Mouse (Mus musculus): ENCODE measurements around the gene Serinc1.

Gene Serinc1

GRCm38 (mm10) chr10:57485908-57486541 lies 46.3 kb downstream of the Serinc1 start, which contains the start of gene Hsf2:
Gene Hsf2 (plus strand): TSS chr10:57486385.
- peak; percentile 96 for DNase-seq (ENCODE audit: low spot score in 2 of 2)

GRCm38 (mm10) chr10:57484741-57485140 lies 47.6 kb downstream of the Serinc1 start:
- DNase-seq (ENCODE audit: low spot score in 2 of 2) = no peak

- no peak for DNase-seq (ENCODE audit: low spot score in 2 of 2)
Measured at GRCm38 (mm10) chr10:57481717-57482116, 50.6 kb downstream of the Serinc1 start.

GRCm38 (mm10) chr10:57477121-57477843 lies 55.0 kb downstream of the Serinc1 start:
- no peak for DNase-seq (ENCODE audit: low spot score in 2 of 2)

Data from frontal cortex, postnatal 10 days (tissue).